Comparison of ENCODE assay signal across 14 mouse cellular contexts in the genomic region with DNA sequence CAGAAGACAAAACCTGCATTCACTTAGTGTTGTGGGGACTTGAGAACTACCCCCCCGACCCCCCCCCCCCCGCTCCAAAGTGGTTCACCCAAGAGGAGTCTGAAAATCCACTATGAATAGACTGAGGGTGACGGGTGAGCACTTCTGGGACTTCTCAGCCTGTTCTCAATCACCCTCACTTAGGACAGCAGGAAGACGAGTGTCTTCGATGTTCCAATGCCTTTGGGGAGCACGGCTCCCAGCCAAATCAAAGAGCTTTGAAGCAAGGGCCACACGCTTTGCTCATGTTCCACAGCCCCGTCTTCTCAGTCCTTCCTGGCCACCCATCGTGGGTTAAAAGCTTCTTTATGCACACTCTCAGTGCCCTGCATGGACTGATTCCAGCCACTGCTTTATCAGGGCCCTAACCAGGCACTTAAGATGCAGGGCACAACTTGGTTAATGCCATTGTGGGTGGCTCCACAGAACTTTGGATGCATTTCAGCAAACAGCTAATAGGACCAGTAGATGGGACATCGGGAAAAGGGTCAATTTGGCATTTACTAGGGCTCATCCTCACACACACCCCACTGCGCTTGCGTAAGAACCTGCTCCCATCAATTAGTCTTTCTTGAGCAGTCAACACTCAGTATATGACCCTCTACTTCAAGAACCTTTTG.
A peak's percentile ranks its signal among the peaks of the same experiment; 100 is the strongest.
DNase-seq lines count a peak whose midpoint lies in the region; ATAC-seq and TF ChIP-seq lines count a peak whose summit lies in the region.
"Had no signal": no experiment of that assay in that cellular context is flagged by ENCODE, and none has a peak within 500 bp of the region (broad histone marks: within the 10 kb centered on the region; RNA-seq: fewer than 3 reads in every experiment).

No protein-coding gene starts in this region.

- 63% methylated on average over 12 of the region's 12 CpGs for WGBS in heart, embryonic 10.5 days
- WGBS in lung, embryonic 14.5 days = 48% methylated on average over 12 of the region's 12 CpGs
- 68% methylated on average over 12 of the region's 12 CpGs for WGBS in lung, adult 2 months
- WGBS in forebrain, embryonic 14.5 days = 32% methylated on average over 12 of the region's 12 CpGs
- WGBS in midbrain, embryonic 13.5 days = 64% methylated on average over 12 of the region's 12 CpGs

- H3K4me3 ChIP-seq in heart, embryonic 10.5 days = no peak overlapping the region
- no peak overlapping the region for H3K4me3 ChIP-seq in lung, embryonic 14.5 days (ENCODE audit: low read depth, low read length)
- no peak overlapping the region for H3K4me3 ChIP-seq in lung, adult 2 months (replicated peaks; ENCODE audit: extremely low read depth, low read depth, low read length)
- no peak overlapping the region for H3K4me3 ChIP-seq in forebrain, embryonic 14.5 days (ENCODE audit: low read depth, low read length)
- no peak overlapping the region for H3K4me3 ChIP-seq in midbrain, embryonic 13.5 days (replicated peaks)
- H3K4me3 ChIP-seq: embryonic facial prominence, embryonic 13.5 days; limb, embryonic 13.5 days; midbrain, embryonic 12.5 days; stomach, embryonic 15.5 days had no signal

- no peaks in the 10 kb centered on the region for H3K27me3 ChIP-seq in heart, embryonic 10.5 days (ENCODE audit: insufficient read depth, poor library complexity, severe bottlenecking)
- no peaks in the 10 kb centered on the region for H3K27me3 ChIP-seq in lung, embryonic 14.5 days (ENCODE audit: insufficient read depth, low read length)
- H3K27me3 ChIP-seq in forebrain, embryonic 14.5 days (replicated peaks; ENCODE audit: control insufficient read depth, insufficient read depth, low read length) = no peaks in the 10 kb centered on the region
- no peaks in the 10 kb centered on the region for H3K27me3 ChIP-seq in midbrain, embryonic 13.5 days
- H3K27me3 ChIP-seq: embryonic facial prominence, embryonic 13.5 days; limb, embryonic 13.5 days; midbrain, embryonic 12.5 days; stomach, embryonic 15.5 days had no signal

- TF ChIP-seq POLR2A in lung, adult 2 months (IDR thresholded peaks at IDR 0.05; ENCODE audit: borderline replicate concordance, extremely low read depth, low read depth, low read length) = no peak

- H3K4me1 ChIP-seq in heart, embryonic 10.5 days = peaks cover 84% of the 10 kb centered on the region
- H3K4me1 ChIP-seq in lung, embryonic 14.5 days (ENCODE audit: insufficient read depth) = peaks cover 19% of the 10 kb centered on the region; the same call in 1 of the 2 replicates
- peaks cover 13% of the 10 kb centered on the region for H3K4me1 ChIP-seq in lung, adult 2 months (ENCODE audit: control insufficient read depth, insufficient read depth, low read length)
- H3K4me1 ChIP-seq in forebrain, embryonic 14.5 days (ENCODE audit: control insufficient read depth, insufficient read depth, low read length) = peaks cover 34% of the 10 kb centered on the region
- peaks cover 68% of the 10 kb centered on the region for H3K4me1 ChIP-seq in midbrain, embryonic 13.5 days (replicated peaks)
- H3K4me1 ChIP-seq: stomach, embryonic 15.5 days had no signal

- no peak overlapping the region for H3K9ac ChIP-seq in lung, embryonic 14.5 days
- no peak overlapping the region for H3K9ac ChIP-seq in forebrain, embryonic 14.5 days (ENCODE audit: low read length)
- no peak overlapping the region for H3K9ac ChIP-seq in midbrain, embryonic 13.5 days (replicated peaks)
- H3K9ac ChIP-seq: embryonic facial prominence, embryonic 13.5 days; limb, embryonic 13.5 days; midbrain, embryonic 12.5 days; stomach, embryonic 15.5 days had no signal

- intact Hi-C loops in heart, postnatal 10 days (cut with DNase I) = no loop called here

- no peaks in the 10 kb centered on the region for H3K9me3 ChIP-seq in heart, embryonic 10.5 days
- H3K9me3 ChIP-seq in lung, embryonic 14.5 days (ENCODE audit: low read depth, low read length) = no peaks in the 10 kb centered on the region
- H3K9me3 ChIP-seq in forebrain, embryonic 14.5 days (replicated peaks; ENCODE audit: control insufficient read depth, low read length) = no peaks in the 10 kb centered on the region
- H3K9me3 ChIP-seq in midbrain, embryonic 13.5 days = no peaks in the 10 kb centered on the region
- H3K9me3 ChIP-seq: embryonic facial prominence, embryonic 13.5 days; limb, embryonic 13.5 days; midbrain, embryonic 12.5 days; stomach, embryonic 15.5 days had no signal

- H3K36me3 ChIP-seq in heart, embryonic 10.5 days = peaks cover 21% of the 10 kb centered on the region
- peaks cover 4% of the 10 kb centered on the region; the same call in 1 of the 2 replicates for H3K36me3 ChIP-seq in lung, embryonic 14.5 days (ENCODE audit: insufficient read depth)
- H3K36me3 ChIP-seq in forebrain, embryonic 14.5 days (ENCODE audit: control insufficient read depth, insufficient read depth, low read length) = peaks cover 6% of the 10 kb centered on the region; the same call in 1 of the 2 replicates
- H3K36me3 ChIP-seq in midbrain, embryonic 13.5 days = peaks cover 9% of the 10 kb centered on the region
- H3K36me3 ChIP-seq: stomach, embryonic 15.5 days had no signal

- peak; percentile 82 for ATAC-seq in lung, embryonic 14.5 days (ENCODE audit: insufficient read depth)
- ATAC-seq in forebrain, embryonic 14.5 days = peak; percentile 75
- peak; percentile 63 for ATAC-seq in midbrain, embryonic 13.5 days

- no peak for TF ChIP-seq CTCF in lung, embryonic 14.5 days (IDR thresholded peaks at IDR 0.05; ENCODE audit: low read depth)
- no peak for TF ChIP-seq CTCF in lung, adult 2 months (IDR thresholded peaks at IDR 0.05; ENCODE audit: insufficient read depth, low read length)

- 0 out of 2 replicates have a peak overlapping the region, but pooled peaks have one; percentile 13 for H3K4me2 ChIP-seq in lung, embryonic 14.5 days
- no peak overlapping the region for H3K4me2 ChIP-seq in forebrain, embryonic 14.5 days (ENCODE audit: low read length)
- H3K4me2 ChIP-seq in midbrain, embryonic 13.5 days (replicated peaks) = no peak overlapping the region
- H3K4me2 ChIP-seq: embryonic facial prominence, embryonic 13.5 days; limb, embryonic 13.5 days; midbrain, embryonic 12.5 days; stomach, embryonic 15.5 days had no signal

- peak overlapping the region; percentile 56 for H3K27ac ChIP-seq in heart, embryonic 10.5 days
- H3K27ac ChIP-seq in lung, embryonic 14.5 days (ENCODE audit: low read depth) = 0 out of 2 replicates have a peak overlapping the region, but pooled peaks have one; percentile 37
- peak overlapping the region; percentile 27; the same call in 1 of the 2 replicates for H3K27ac ChIP-seq in forebrain, embryonic 14.5 days (ENCODE audit: low read depth, low read length)
- H3K27ac ChIP-seq in midbrain, embryonic 13.5 days = peak overlapping the region; percentile 14; the same call in 1 of the 2 replicates
- H3K27ac ChIP-seq: embryonic facial prominence, embryonic 13.5 days; limb, embryonic 13.5 days; stomach, embryonic 15.5 days had no signal

- no peak for DNase-seq in heart, embryonic 10.5 days (ENCODE audit: low spot score)
- DNase-seq in heart, postnatal 10 days = no peak
- DNase-seq in lung, embryonic 14.5 days = peak; percentile 89
- no peak for DNase-seq in lung, adult 2 months
- DNase-seq in forebrain, embryonic 14.5 days (ENCODE audit: low spot score) = peak; percentile 84
- no peak for DNase-seq in gastrocnemius, postnatal 4 days (ENCODE audit: low spot score in 2 of 2)
- DNase-seq in adrenal gland, adult 2 months = no peak
- DNase-seq: adrenal gland, postnatal 25 days; retina, postnatal 1 day had no signal

Comparison
In these comparisons a context has a peak if more than half of its experiments do, and no peak if none do; other contexts are left out.
1. DNase-seq: peak in lung, embryonic 14.5 days (single experiment) and forebrain, embryonic 14.5 days (single experiment); none in heart, embryonic 10.5 days (single experiment), heart, postnatal 10 days (0 of 2), lung, adult 2 months (single experiment), gastrocnemius, postnatal 4 days (0 of 2) and adrenal gland, adult 2 months (single experiment).
2. Peak in every context shown above with its lines, with median percentiles within 50 percentile points of each other: H3K27ac ChIP-seq and ATAC-seq.